Mouse (Mus musculus) stomach, embryonic 16.5 days (tissue): ENCODE data around the gene Dnajb7. TPM values are rescaled to one million over a fixed set of nuclear protein-coding genes. Genes with fewer than 3 reads are reported as not detected.
A peak's percentile ranks its signal among the peaks of the same experiment; 100 is the strongest.

Experiments
- ATAC-seq: fragments of 200-750 bp; cut with Nextera tagmentation; 2 replicates; pipeline ENCODE4 v1.8.0; 2017; ENCODE audit warnings: moderate number of reproducible peaks, moderate TSS enrichment; ENCODE audit not compliant: insufficient read depth, low FRiP score
- H3K27ac ChIP-seq: fragments of 300-500 bp; sonication (generic); 2 replicates; pipeline ENCODE4 v1.5.1; 2014; ENCODE audit warnings: low read length
- H3K27me3 ChIP-seq: fragments of 300-500 bp; sonication (generic); 2 replicates; pipeline ENCODE4 v1.6.1; 2014; ENCODE audit warnings: low read length, control low read depth, mixed read lengths; ENCODE audit not compliant: control insufficient read depth, insufficient read depth
- H3K36me3 ChIP-seq: fragments of 300-500 bp; sonication (generic); 2 replicates; pipeline ENCODE4 v1.6.1; 2014; ENCODE audit warnings: low read length; ENCODE audit not compliant: control insufficient read depth, insufficient read depth
- H3K4me1 ChIP-seq: fragments of 300-500 bp; sonication (generic); 2 replicates; pipeline ENCODE4 v1.6.1; 2014; ENCODE audit warnings: low read length, control low read depth, mixed read lengths; ENCODE audit not compliant: control insufficient read depth, insufficient read depth
- H3K4me2 ChIP-seq: fragments of 300-500 bp; sonication (generic); 2 replicates; pipeline ENCODE4 v1.6.1; 2014; ENCODE audit warnings: low read depth, low read length, mixed read lengths
- H3K4me3 ChIP-seq: fragments of 300-500 bp; sonication (generic); replicated peaks from 2 replicates; pipeline ENCODE4 v1.5.1; 2014; ENCODE audit warnings: mild to moderate bottlenecking, low read length
- H3K9ac ChIP-seq: fragments of 300-500 bp; sonication (generic); 2 replicates; pipeline ENCODE4 v1.6.1; 2014; ENCODE audit warnings: low read length
- H3K9me3 ChIP-seq: fragments of 300-500 bp; sonication (generic); replicated peaks from 2 replicates; pipeline ENCODE4 v1.6.1; 2016; ENCODE audit warnings: low read length, control low read depth; ENCODE audit not compliant: control insufficient read depth
- WGBS: fragments of 180-500 bp; shearing (Covaris S2); extraction: QIAGEN DNeasy Blood & Tissue Kit; methylation state at CpG from one replicate; pipeline ENCODE4 v1.1.7; 2014; 5-methylcytosine and 5-hydroxymethylcytosine counted together
- polyA plus RNA-seq: library from polyadenylated mRNA; unstranded; fragments of >200 nt; fragmentation: Nextera tagmentation; extraction: Ambion mirVana; gene quantifications from 2 replicates; pipeline ENCODE4 v1.2.1, GENCODE M21; 2015

Dnajb7 gene
- 2.2 and 2.3 TPM in 2 replicates for polyA plus RNA-seq

DNA sequence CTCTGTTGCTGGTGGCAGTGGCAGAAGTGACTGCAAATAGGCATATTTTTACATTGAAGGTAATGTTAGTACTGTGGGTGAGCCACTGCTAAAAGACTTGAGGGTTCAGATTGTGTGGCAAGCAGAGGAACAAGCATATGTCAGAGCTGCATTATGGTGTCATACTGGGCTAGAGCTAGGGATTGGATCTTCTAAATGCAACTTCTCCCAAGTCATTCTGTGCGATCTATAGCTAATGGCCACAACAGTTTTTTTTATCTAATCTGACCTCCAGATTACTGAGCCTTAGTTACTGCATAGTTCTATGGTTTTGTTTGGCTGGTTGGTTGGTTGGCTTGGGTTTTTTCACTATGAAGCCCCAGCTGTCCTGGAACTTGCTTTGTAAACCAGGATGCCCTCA is at the start of gene Dnajb7:
Dnajb7 (minus strand) TSS at position 101 of the 400 bp plus-strand sequence.
- Histone ChIP-seq H3K27me3 (no peaks in the 10 kb centered on the region), H3K36me3 (no peaks in the 10 kb centered on the region), H3K4me2 (no peak within 1 kb of the TSS), H3K4me1 (no peaks in the 10 kb centered on the region), H3K9me3 (no peaks in the 10 kb centered on the region), H3K9ac (no peak within 1 kb of the TSS), H3K27ac (no peak within 1 kb of the TSS), H3K4me3 (no peak within 1 kb of the TSS)
- no peak for ATAC-seq
- 94% methylated on average over 1 of the region's 1 CpGs for WGBS

DNA sequence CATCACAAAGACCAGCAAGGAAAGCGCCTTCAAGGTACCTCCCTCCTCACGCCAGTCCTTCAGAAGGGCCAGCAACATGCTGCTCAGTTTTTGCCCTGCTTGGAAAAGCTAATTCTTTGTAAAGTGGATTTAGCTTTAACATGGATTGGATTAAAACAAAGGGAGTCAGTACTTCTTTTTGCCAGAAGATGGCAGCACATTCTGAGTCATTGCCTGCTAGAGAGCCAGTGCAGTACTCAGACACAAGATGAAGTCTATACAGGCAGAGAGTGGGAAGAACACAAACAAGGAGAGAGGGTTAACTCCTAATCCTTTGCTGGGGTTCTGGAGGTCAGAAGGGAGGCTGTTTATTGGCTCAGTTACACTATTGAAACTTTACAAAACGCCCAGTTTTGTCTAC is 40.4 kb upstream of the Dnajb7 start:
- 0 out of 2 replicates have a peak, but pooled peaks have one; percentile 50 for ATAC-seq
- 32% methylated on average over 3 of the region's 3 CpGs for WGBS
- no peak overlapping the region for H3K4me2 ChIP-seq
- H3K36me3 ChIP-seq, result no peaks in the 10 kb centered on the region; the same call in 1 of the 2 replicates
- H3K27ac ChIP-seq, result no peak overlapping the region
- no peaks in the 10 kb centered on the region for H3K27me3 ChIP-seq
- H3K9ac ChIP-seq, result no peak overlapping the region
- no peaks in the 10 kb centered on the region for H3K9me3 ChIP-seq
- H3K4me1 ChIP-seq, result no peaks in the 10 kb centered on the region
- H3K4me3 ChIP-seq, result no peak overlapping the region

DNA sequence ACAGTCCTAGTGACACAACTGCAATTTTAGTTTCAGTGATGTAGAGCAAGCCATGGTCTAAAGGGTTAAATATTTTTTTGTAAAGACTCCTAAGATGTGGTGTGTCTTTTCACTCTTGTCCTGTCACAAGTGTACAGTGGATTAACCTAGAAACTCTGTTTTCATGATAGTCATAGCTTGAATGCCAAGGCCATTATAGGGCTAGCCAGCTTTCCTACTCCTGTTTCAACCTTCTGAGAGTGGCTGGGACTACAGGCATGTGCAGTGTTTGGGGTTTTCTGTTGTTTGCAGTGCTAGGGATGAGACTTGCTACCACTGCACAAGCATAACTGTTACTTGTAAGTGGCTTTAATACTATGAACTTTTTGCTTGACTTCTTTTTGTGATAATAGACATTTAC is 31.1 kb upstream of the Dnajb7 start:
- no peak for ATAC-seq
- no peaks in the 10 kb centered on the region for H3K27me3 ChIP-seq
- H3K36me3 ChIP-seq, result no peaks in the 10 kb centered on the region
- H3K4me3 ChIP-seq, result no peak overlapping the region
- no peak overlapping the region for H3K4me2 ChIP-seq
- H3K9ac ChIP-seq, result no peak overlapping the region
- no peaks in the 10 kb centered on the region for H3K4me1 ChIP-seq
- H3K9me3 ChIP-seq, result no peaks in the 10 kb centered on the region
- no peak overlapping the region for H3K27ac ChIP-seq

DNA sequence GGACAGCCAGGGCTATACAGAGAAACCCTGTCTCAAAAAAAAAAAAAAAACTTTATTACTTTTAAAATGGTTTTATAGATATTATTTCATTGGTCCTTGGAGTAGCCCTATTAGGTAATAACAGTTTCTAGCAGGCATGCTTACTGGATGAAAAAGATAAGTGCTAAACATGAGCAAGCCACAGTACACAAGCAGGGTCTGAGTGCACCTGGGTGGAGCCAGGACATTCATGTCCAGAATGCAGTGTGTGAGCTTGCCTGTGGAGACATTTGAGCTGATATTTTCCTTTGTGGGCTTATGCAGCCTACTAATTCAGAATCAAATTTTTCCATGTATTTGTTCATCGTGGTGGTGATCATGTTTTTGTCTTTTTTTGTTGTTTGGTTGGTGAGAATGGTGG is 30.2 kb upstream of the Dnajb7 start:
- H3K36me3 ChIP-seq, result no peaks in the 10 kb centered on the region
- no peak overlapping the region for H3K4me3 ChIP-seq
- H3K27ac ChIP-seq, result no peak overlapping the region
- H3K9me3 ChIP-seq, result no peaks in the 10 kb centered on the region
- H3K9ac ChIP-seq, result no peak overlapping the region
- no peaks in the 10 kb centered on the region for H3K27me3 ChIP-seq
- no peak for ATAC-seq
- no peak overlapping the region for H3K4me2 ChIP-seq
- no peaks in the 10 kb centered on the region for H3K4me1 ChIP-seq
- WGBS, result 90% methylated on average over 1 of the region's 1 CpGs

DNA sequence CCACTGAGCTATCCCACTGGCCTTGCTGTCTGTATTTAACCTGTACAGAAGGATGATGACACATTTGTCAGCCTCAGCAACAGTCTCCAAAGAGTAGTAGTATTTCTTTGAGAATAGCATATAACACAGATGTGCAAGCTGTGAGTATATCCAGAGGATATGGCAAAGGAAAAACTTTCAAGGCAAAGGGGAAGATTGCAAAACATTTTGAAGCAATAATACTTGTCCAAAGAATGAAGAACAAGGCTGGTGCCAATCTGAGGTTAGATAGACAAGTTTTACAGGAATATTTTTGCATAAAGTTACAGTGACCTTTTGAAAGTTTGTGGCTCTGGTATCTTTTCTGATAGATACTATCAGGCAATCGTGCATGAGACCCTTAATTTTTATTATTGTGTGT is 23.1 kb upstream of the Dnajb7 start:
- no peak overlapping the region for H3K4me3 ChIP-seq
- no peak overlapping the region for H3K9ac ChIP-seq
- peaks cover 3% of the 10 kb centered on the region; the same call in 1 of the 2 replicates for H3K36me3 ChIP-seq
- no peaks in the 10 kb centered on the region for H3K27me3 ChIP-seq
- no peak for ATAC-seq
- H3K27ac ChIP-seq, result no peak overlapping the region
- H3K4me1 ChIP-seq, result no peaks in the 10 kb centered on the region
- WGBS, result 83% methylated on average over 1 of the region's 1 CpGs
- no peaks in the 10 kb centered on the region for H3K9me3 ChIP-seq
- no peak overlapping the region for H3K4me2 ChIP-seq

DNA sequence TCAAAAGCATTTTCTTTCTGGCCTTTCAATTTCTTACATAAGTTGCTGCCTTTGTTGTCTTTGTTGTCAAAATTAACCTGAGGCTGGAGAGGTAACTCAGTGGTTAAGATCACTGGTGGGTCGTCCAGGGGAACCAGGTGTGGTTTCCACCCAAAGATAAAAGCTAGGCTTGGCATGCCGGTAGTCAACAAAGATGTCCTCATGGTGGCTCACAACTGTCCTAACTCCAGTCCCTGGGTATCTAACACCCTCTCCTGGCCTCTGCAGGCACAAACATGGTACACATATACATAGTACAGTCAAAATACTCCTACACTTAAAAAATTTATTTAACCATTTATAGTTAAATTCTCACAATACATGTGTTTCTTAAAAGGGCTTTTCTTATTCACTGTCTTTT is 19.8 kb upstream of the Dnajb7 start:
- Histone ChIP-seq H3K27ac (no peak overlapping the region), H3K9me3 (no peaks in the 10 kb centered on the region), H3K9ac (no peak overlapping the region), H3K27me3 (no peaks in the 10 kb centered on the region), H3K4me1 (no peaks in the 10 kb centered on the region), H3K4me2 (no peak overlapping the region), H3K36me3 (peaks cover 3% of the 10 kb centered on the region; the same call in 1 of the 2 replicates), H3K4me3 (no peak overlapping the region)
- WGBS, result 81% methylated on average over 2 of the region's 2 CpGs
- no peak for ATAC-seq

DNA sequence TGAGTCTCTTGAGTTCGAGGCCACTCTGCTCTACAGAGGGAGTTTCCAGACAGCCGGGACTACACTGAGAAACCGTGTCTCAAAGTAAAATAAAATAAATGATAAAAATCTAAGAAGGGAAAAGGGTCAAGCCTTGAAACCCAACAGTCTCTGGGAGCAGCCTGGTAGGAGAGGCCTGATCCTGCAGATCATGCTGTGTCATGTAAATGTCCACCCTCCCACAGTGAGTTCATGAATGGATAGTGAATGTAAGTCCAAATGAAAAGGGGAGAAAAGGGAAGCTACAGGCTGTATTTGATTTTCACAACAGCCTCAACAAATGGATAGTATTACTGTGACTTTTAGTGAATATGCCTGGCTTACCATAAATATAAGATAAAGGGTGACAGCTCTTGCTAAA is 17.2 kb upstream of the Dnajb7 start:
- H3K4me2 ChIP-seq, result no peak overlapping the region
- WGBS, result 85% methylated on average over 3 of the region's 3 CpGs
- no peak overlapping the region for H3K9ac ChIP-seq
- ATAC-seq, result no peak
- H3K36me3 ChIP-seq, result peaks cover 3% of the 10 kb centered on the region; the same call in 1 of the 2 replicates
- H3K4me3 ChIP-seq, result no peak overlapping the region
- no peaks in the 10 kb centered on the region for H3K9me3 ChIP-seq
- H3K27me3 ChIP-seq, result no peaks in the 10 kb centered on the region
- H3K27ac ChIP-seq, result no peak overlapping the region
- peaks cover 4% of the 10 kb centered on the region; the same call in 1 of the 2 replicates for H3K4me1 ChIP-seq

DNA sequence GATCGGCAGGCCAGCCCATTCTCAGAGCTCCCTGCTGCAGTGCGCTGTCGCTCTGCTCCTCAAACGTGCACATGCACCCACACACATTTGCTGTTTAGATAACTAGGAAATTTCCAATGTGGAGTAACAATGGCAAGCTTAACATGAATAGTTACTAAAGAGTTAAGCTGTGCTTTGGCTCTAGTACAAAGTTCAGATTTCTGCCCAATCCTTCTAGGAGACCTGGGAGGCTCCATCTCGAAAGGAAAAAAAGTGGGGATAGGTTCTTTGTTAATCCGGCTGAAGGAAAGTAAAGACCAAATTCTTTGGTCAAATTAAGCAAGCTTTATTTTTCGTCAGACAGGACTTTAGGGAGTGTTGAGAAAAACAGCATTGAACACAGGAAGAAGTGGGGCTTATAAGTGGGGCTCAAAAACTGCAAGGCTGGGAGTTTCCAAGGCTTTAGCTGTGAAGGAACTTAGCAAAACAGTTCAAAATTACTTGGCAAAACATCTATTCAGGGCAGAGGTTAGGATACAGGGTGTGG is 14.1 kb upstream of the Dnajb7 start:
- peak overlapping the region; percentile 36 for H3K4me2 ChIP-seq
- peaks cover 4% of the 10 kb centered on the region; the same call in 1 of the 2 replicates for H3K4me1 ChIP-seq
- 0 out of 2 replicates have a peak, but pooled peaks have one; percentile 33 for ATAC-seq
- peak overlapping the region; percentile 75 for H3K27ac ChIP-seq
- no peaks in the 10 kb centered on the region for H3K27me3 ChIP-seq
- no peaks in the 10 kb centered on the region for H3K36me3 ChIP-seq
- peak overlapping the region; percentile 5; the same call in 1 of the 2 replicates for H3K9ac ChIP-seq
- H3K9me3 ChIP-seq, result no peaks in the 10 kb centered on the region
- H3K4me3 ChIP-seq, result no peak overlapping the region
- 43% methylated on average over 7 of the region's 7 CpGs for WGBS

DNA sequence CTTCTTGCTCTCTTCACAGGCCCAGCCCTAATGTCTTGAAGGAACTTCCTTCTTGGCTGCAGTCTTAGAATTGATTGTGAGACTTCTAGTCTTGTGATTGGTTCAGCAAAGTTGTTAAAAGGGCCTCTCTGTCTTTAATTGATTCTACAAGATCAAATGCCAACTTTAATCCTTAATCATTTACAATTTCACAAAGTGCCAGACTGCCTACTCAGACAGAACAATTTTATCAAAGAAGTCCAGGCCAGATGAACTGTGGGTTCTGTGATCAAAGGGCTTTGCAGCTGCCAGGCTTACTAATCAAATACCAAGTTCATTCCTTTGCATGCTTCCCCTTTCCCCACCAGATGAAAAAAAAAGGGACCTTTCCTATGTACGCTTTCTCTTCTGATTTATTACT is 13.4 kb upstream of the Dnajb7 start:
- 13% methylated on average over 1 of the region's 1 CpGs for WGBS
- 0 out of 2 replicates have a peak overlapping the region, but pooled peaks have one; percentile 36 for H3K4me2 ChIP-seq
- no peak for ATAC-seq

More for the DNA sequence above, 13.4 kb upstream of the Dnajb7 start:
- Histone ChIP-seq H3K36me3 (no peaks in the 10 kb centered on the region), H3K27me3 (no peaks in the 10 kb centered on the region), H3K9me3 (no peaks in the 10 kb centered on the region), H3K4me3 (no peak overlapping the region), H3K27ac (peak overlapping the region; percentile 75), H3K4me1 (peaks cover 8% of the 10 kb centered on the region; the same call in 1 of the 2 replicates), H3K9ac (no peak overlapping the region)
